Mouse (Mus musculus): ENCODE measurements around the gene Ssbp4.

- TF ChIP-seq EP300 (IDR thresholded peaks at IDR 0.05; ENCODE audit: low read depth) (no peak), CTCF (IDR thresholded peaks at IDR 0.05; ENCODE audit: low read depth) (no peak)
These were observed 34.3 kb upstream of the Ssbp4 start for GRCm38 (mm10) chr8:70643019-70643418.
